Mouse (Mus musculus): Measurements from ENCODE around the gene Rbm6.

Rbm6 gene

GRCm38 (mm10) chr9:107750378-107750777, 122.7 kb downstream of the Rbm6 start:
- no peak for DNase-seq (ENCODE audit: low read depth)

GRCm38 (mm10) chr9:107748063-107748462, 125.0 kb downstream of the Rbm6 start:
- DNase-seq (ENCODE audit: low read depth) = no peak

GRCm38 (mm10) chr9:107747310-107747709, 125.7 kb downstream of the Rbm6 start:
- no peak for DNase-seq (ENCODE audit: low read depth)

GRCm38 (mm10) chr9:107746679-107747078, 126.4 kb downstream of the Rbm6 start:
- DNase-seq (ENCODE audit: low read depth) = no peak

- DNase-seq (ENCODE audit: low read depth) = no peak
Observed at GRCm38 (mm10) chr9:107744061-107744460, 129.0 kb downstream of the Rbm6 start.

GRCm38 (mm10) chr9:107738841-107739202, 134.2 kb downstream of the Rbm6 start:
- no peak for DNase-seq (ENCODE audit: low read depth)

- peak; percentile 81 for DNase-seq (ENCODE audit: low read depth)
Observed at GRCm38 (mm10) chr9:107738020-107738840, 134.8 kb downstream of the Rbm6 start.

- DNase-seq (ENCODE audit: low read depth) = no peak
Observed at GRCm38 (mm10) chr9:107736185-107736485, 136.9 kb downstream of the Rbm6 start.

- DNase-seq (ENCODE audit: low read depth) = no peak
Observed at GRCm38 (mm10) chr9:107735356-107736184, 137.5 kb downstream of the Rbm6 start.

GRCm38 (mm10) chr9:107734567-107734971, 138.5 kb downstream of the Rbm6 start:
- DNase-seq (ENCODE audit: low read depth) = no peak

GRCm38 (mm10) chr9:107729709-107730108, 143.3 kb downstream of the Rbm6 start:
- no peak for DNase-seq (ENCODE audit: low read depth)

GRCm38 (mm10) chr9:107728919-107729670, 143.9 kb downstream of the Rbm6 start:
- DNase-seq (ENCODE audit: low read depth) = no peak

GRCm38 (mm10) chr9:107727041-107727440, 146.0 kb downstream of the Rbm6 start:
- DNase-seq (ENCODE audit: low read depth) = no peak

- no peak for DNase-seq (ENCODE audit: low read depth)
Observed at GRCm38 (mm10) chr9:107724796-107725195, 148.2 kb downstream of the Rbm6 start.

GRCm38 (mm10) chr9:107723794-107724531, 149.1 kb downstream of the Rbm6 start:
- no peak for DNase-seq (ENCODE audit: low read depth)
